Comparison of ENCODE assay signal across 29 mouse cellular contexts in the genomic region with DNA sequence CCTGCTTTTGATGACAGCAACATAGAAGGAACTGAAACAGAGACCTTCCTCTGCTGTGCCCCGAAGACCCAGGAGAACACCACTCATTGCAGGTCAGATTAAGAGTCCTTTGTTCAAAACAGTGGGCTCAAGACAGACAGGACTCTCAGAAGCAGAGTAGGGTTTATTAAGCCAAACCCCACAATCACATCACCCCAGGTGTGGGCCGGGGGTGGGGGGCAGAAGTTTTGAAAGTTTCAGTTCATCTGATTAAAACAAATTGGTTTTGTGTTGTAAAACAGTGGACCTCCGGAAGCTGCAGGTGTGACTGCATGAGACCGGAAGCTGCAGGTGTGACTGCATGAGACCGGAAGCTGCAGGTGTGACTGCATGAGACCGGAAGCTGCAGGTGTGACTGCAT. TPM values are rescaled to one million over a fixed set of nuclear protein-coding genes. Genes with fewer than 3 reads are reported as not detected.
DNase-seq lines count a peak whose midpoint lies in the region; ATAC-seq and TF ChIP-seq lines count a peak whose summit lies in the region.
"Had no signal": no experiment of that assay in that cellular context is flagged by ENCODE, and none has a peak within 500 bp of the region (broad histone marks: within the 10 kb centered on the region; RNA-seq: fewer than 3 reads in every experiment).

No protein-coding gene starts in this region.

- DNase-seq in forebrain, embryonic 10.5 days (ENCODE audit: extremely low spot score, low spot score) = no peak
- DNase-seq in hindbrain, embryonic 10.5 days (ENCODE audit: low spot score) = no peak
- DNase-seq in testis, postnatal 10 days (ENCODE audit: low spot score) = no peak
- no peak for DNase-seq in urinary bladder, adult 2 months (ENCODE audit: low spot score)
- DNase-seq: adrenal gland, postnatal 10 days; cerebellum, adult 9-10 months; cerebellum, postnatal 36 days; gastrocnemius, postnatal 10 days; heart, adult 18-20 months; heart, postnatal 4 days; kidney, adult 11 months; kidney, postnatal 14 days; lung, embryonic 14.5 days; lung, postnatal 36 days; right cerebral cortex, postnatal 4 days had no signal

- TF ChIP-seq POLR2A in testis, adult 2 months (IDR thresholded peaks at IDR 0.05; ENCODE audit: control insufficient read depth, low read depth, low read length) = no peak

- H3K9me3 ChIP-seq in forebrain, embryonic 13.5 days (replicated peaks) = no peaks in the 10 kb centered on the region
- H3K9me3 ChIP-seq in forebrain, embryonic 10.5 days = no peaks in the 10 kb centered on the region
- no peaks in the 10 kb centered on the region for H3K9me3 ChIP-seq in hindbrain, embryonic 13.5 days
- H3K9me3 ChIP-seq in hindbrain, embryonic 10.5 days = no peaks in the 10 kb centered on the region
- H3K9me3 ChIP-seq: embryonic facial prominence, embryonic 12.5 days; heart, embryonic 12.5 days; hindbrain, embryonic 15.5 days; limb, embryonic 12.5 days; liver, embryonic 15.5 days; stomach, embryonic 15.5 days had no signal

- H3K4me3 ChIP-seq in forebrain, embryonic 13.5 days = no peak overlapping the region
- no peak overlapping the region for H3K4me3 ChIP-seq in forebrain, embryonic 10.5 days
- no peak overlapping the region for H3K4me3 ChIP-seq in hindbrain, embryonic 13.5 days
- H3K4me3 ChIP-seq in hindbrain, embryonic 10.5 days = no peak overlapping the region
- peak overlapping the region; percentile 66 for H3K4me3 ChIP-seq in testis, adult 2 months (ENCODE audit: control insufficient read depth, low read depth, low read length)
- H3K4me3 ChIP-seq: embryonic facial prominence, embryonic 12.5 days; heart, embryonic 12.5 days; hindbrain, embryonic 15.5 days; left cerebral cortex, adult 2 months; limb, embryonic 12.5 days; liver, embryonic 15.5 days; stomach, embryonic 15.5 days had no signal

- H3K36me3 ChIP-seq in forebrain, embryonic 13.5 days (ENCODE audit: poor library complexity, severe bottlenecking) = no peaks in the 10 kb centered on the region
- H3K36me3 ChIP-seq in forebrain, embryonic 10.5 days (replicated peaks) = no peaks in the 10 kb centered on the region
- H3K36me3 ChIP-seq in hindbrain, embryonic 13.5 days = no peaks in the 10 kb centered on the region
- H3K36me3 ChIP-seq in hindbrain, embryonic 10.5 days = no peaks in the 10 kb centered on the region
- no peaks in the 10 kb centered on the region for H3K36me3 ChIP-seq in testis, adult 2 months (ENCODE audit: control insufficient read depth, insufficient read depth, low read length)
- H3K36me3 ChIP-seq: embryonic facial prominence, embryonic 12.5 days; heart, embryonic 12.5 days; hindbrain, embryonic 15.5 days; limb, embryonic 12.5 days; liver, embryonic 15.5 days; stomach, embryonic 15.5 days had no signal

- no peak overlapping the region for H3K4me2 ChIP-seq in forebrain, embryonic 13.5 days
- H3K4me2 ChIP-seq in hindbrain, embryonic 13.5 days = no peak overlapping the region
- H3K4me2 ChIP-seq: embryonic facial prominence, embryonic 12.5 days; heart, embryonic 12.5 days; limb, embryonic 12.5 days; liver, embryonic 15.5 days; lung, embryonic 14.5 days; midbrain, embryonic 11.5 days; stomach, embryonic 15.5 days had no signal

- H3K9ac ChIP-seq in forebrain, embryonic 13.5 days = no peak overlapping the region
- no peak overlapping the region for H3K9ac ChIP-seq in hindbrain, embryonic 13.5 days
- H3K9ac ChIP-seq: embryonic facial prominence, embryonic 12.5 days; heart, embryonic 12.5 days; hindbrain, embryonic 15.5 days; limb, embryonic 12.5 days; liver, embryonic 15.5 days; lung, embryonic 14.5 days; stomach, embryonic 15.5 days had no signal

- H3K27me3 ChIP-seq in forebrain, embryonic 13.5 days = 0 out of 2 replicates have a peak, but pooled peaks cover 3% of the 10 kb centered on the region
- H3K27me3 ChIP-seq in forebrain, embryonic 10.5 days (ENCODE audit: poor library complexity, severe bottlenecking) = no peaks in the 10 kb centered on the region
- H3K27me3 ChIP-seq in hindbrain, embryonic 13.5 days = 0 out of 2 replicates have a peak, but pooled peaks cover 3% of the 10 kb centered on the region
- H3K27me3 ChIP-seq in hindbrain, embryonic 10.5 days (ENCODE audit: insufficient read depth, poor library complexity, severe bottlenecking) = no peaks in the 10 kb centered on the region
- H3K27me3 ChIP-seq in testis, adult 2 months (ENCODE audit: control insufficient read depth, insufficient read depth, low read length) = no peaks in the 10 kb centered on the region
- H3K27me3 ChIP-seq: embryonic facial prominence, embryonic 12.5 days; heart, embryonic 12.5 days; hindbrain, embryonic 15.5 days; stomach, embryonic 15.5 days had no signal

- TF ChIP-seq CTCF in testis, adult 2 months (IDR thresholded peaks at IDR 0.05; ENCODE audit: control insufficient read depth, insufficient read depth, insufficient replicate concordance, low read depth, low read length) = no peak

- no peak for ATAC-seq in forebrain, embryonic 13.5 days
- ATAC-seq in hindbrain, embryonic 13.5 days (ENCODE audit: low FRiP score) = no peak
- ATAC-seq: inflammation-experienced regulatory T-cells, adult 6 months; midbrain, embryonic 16.5 days; Patski had no signal

- H3K27ac ChIP-seq in forebrain, embryonic 13.5 days = peak overlapping the region; percentile 76; the same call in 1 of the 2 replicates
- no peak overlapping the region for H3K27ac ChIP-seq in forebrain, embryonic 10.5 days
- 0 out of 2 replicates have a peak overlapping the region, but pooled peaks have one; percentile 55 for H3K27ac ChIP-seq in hindbrain, embryonic 13.5 days
- no peak overlapping the region for H3K27ac ChIP-seq in hindbrain, embryonic 10.5 days
- H3K27ac ChIP-seq in testis, adult 2 months (ENCODE audit: control insufficient read depth, insufficient read depth, low read depth, low read length) = no peak overlapping the region
- H3K27ac ChIP-seq: embryonic facial prominence, embryonic 12.5 days; hindbrain, embryonic 15.5 days; left cerebral cortex, adult 2 months; limb, embryonic 12.5 days; liver, embryonic 15.5 days; stomach, embryonic 15.5 days had no signal

- WGBS in forebrain, embryonic 13.5 days = 88% methylated on average over 6 of the region's 6 CpGs
- 90% methylated on average over 6 of the region's 6 CpGs for WGBS in forebrain, embryonic 10.5 days
- WGBS in hindbrain, embryonic 13.5 days = 95% methylated on average over 6 of the region's 6 CpGs
- WGBS in hindbrain, embryonic 10.5 days = 92% methylated on average over 6 of the region's 6 CpGs

- peaks cover 22% of the 10 kb centered on the region for H3K4me1 ChIP-seq in forebrain, embryonic 13.5 days
- H3K4me1 ChIP-seq in forebrain, embryonic 10.5 days = peaks cover 16% of the 10 kb centered on the region
- H3K4me1 ChIP-seq in hindbrain, embryonic 13.5 days (replicated peaks) = peaks cover 11% of the 10 kb centered on the region; the same call in 1 of the 2 replicates
- peaks cover 14% of the 10 kb centered on the region for H3K4me1 ChIP-seq in hindbrain, embryonic 10.5 days (replicated peaks)
- peaks cover 2% of the 10 kb centered on the region for H3K4me1 ChIP-seq in testis, adult 2 months (ENCODE audit: control insufficient read depth, insufficient read depth, low read length)
- H3K4me1 ChIP-seq: embryonic facial prominence, embryonic 12.5 days; heart, embryonic 12.5 days; limb, embryonic 12.5 days had no signal

RNA-seq across cellular contexts. Expression of gene Lrrc8b, which starts 14.0 kb away (rescaled TPM):
- polyA plus RNA-seq in forebrain, embryonic 13.5 days (2015; fragmentation: Nextera tagmentation; extraction: Ambion mirVana) = 8.9 and 9.4 TPM in 2 replicates
- polyA plus RNA-seq in forebrain, embryonic 10.5 days (2016; fragmentation: Nextera tagmentation; extraction: Ambion mirVana) = 7.7 and 8.1 TPM in 2 replicates
- 13.4 and 13.7 TPM in 2 replicates for polyA plus RNA-seq in hindbrain, embryonic 13.5 days (2015; fragmentation: Nextera tagmentation; extraction: Ambion mirVana)
- polyA plus RNA-seq in hindbrain, embryonic 10.5 days (2016; fragmentation: Nextera tagmentation; extraction: Ambion mirVana) = 7.3 and 7.5 TPM in 2 replicates
- 320 and 336 TPM in 2 replicates for polyA plus RNA-seq in testis, adult 2 months (2012; rRNA removed)
- polyA plus RNA-seq in urinary bladder, adult 2 months (2012; rRNA removed) = 2.8 and 3.1 TPM in 2 replicates

Comparison
In these comparisons a context has a peak if more than half of its experiments do, and no peak if none do; other contexts are left out.
1. H3K27ac ChIP-seq: peak in forebrain, embryonic 13.5 days (single experiment) and hindbrain, embryonic 13.5 days (single experiment); none in forebrain, embryonic 10.5 days (single experiment), hindbrain, embryonic 10.5 days (single experiment) and testis, adult 2 months (single experiment).
2. RNA of gene Lrrc8b, which starts 14.0 kb away (polyA plus RNA-seq): 320 to 336 TPM in testis, adult 2 months; 13.4 to 13.7 TPM in hindbrain, embryonic 13.5 days, 8.9 to 9.4 TPM in forebrain, embryonic 13.5 days, 7.7 to 8.1 TPM in forebrain, embryonic 10.5 days, 7.3 to 7.5 TPM in hindbrain, embryonic 10.5 days and 2.8 to 3.1 TPM in urinary bladder, adult 2 months; every median in the first group is over 10 times any median in the second.